Mouse (Mus musculus) forebrain, embryonic 14.5 days (tissue): ENCODE measurements around the gene Cyp11a1. TPM values are rescaled to one million over a fixed set of nuclear protein-coding genes. Genes with fewer than 3 reads are reported as not detected.

Source experiments
- ATAC-seq: fragments of 200-750 bp; cut with Nextera tagmentation; 2 replicates; pipeline ENCODE4 v1.8.0; 2017; ENCODE audit warnings: mild to moderate bottlenecking, moderate library complexity
- DNase-seq: peaks from one replicate; pipeline ENCODE4 v3.0.0-alpha.2; 2015; ENCODE audit warnings: low spot score
- H3K27ac ChIP-seq: fragments of 300-500 bp; sonication (generic); 2 replicates; pipeline ENCODE4 v1.5.1; 2014; ENCODE audit warnings: low read depth, mild to moderate bottlenecking, control low read depth, low read length, moderate library complexity
- H3K27me3 ChIP-seq: fragments of 300-500 bp; sonication (generic); replicated peaks from 2 replicates; pipeline ENCODE4 v1.6.1; 2014; ENCODE audit warnings: low read length, control low read depth, mixed read lengths; ENCODE audit not compliant: control insufficient read depth, insufficient read depth
- H3K36me3 ChIP-seq: fragments of 300-500 bp; sonication (generic); 2 replicates; pipeline ENCODE4 v1.6.1; 2014; ENCODE audit warnings: low read length, control low read depth; ENCODE audit not compliant: control insufficient read depth, insufficient read depth
- H3K4me1 ChIP-seq: fragments of 300-500 bp; sonication (generic); 2 replicates; pipeline ENCODE4 v1.6.1; 2014; ENCODE audit warnings: antibody characterized with exemption, low read length, control low read depth; ENCODE audit not compliant: control insufficient read depth, insufficient read depth
- H3K4me2 ChIP-seq: fragments of 300-500 bp; sonication (generic); 2 replicates; pipeline ENCODE4 v1.6.1; 2014; ENCODE audit warnings: mild to moderate bottlenecking, control low read depth, low read length
- H3K4me3 ChIP-seq: fragments of 300-500 bp; sonication (generic); 2 replicates; pipeline ENCODE4 v1.5.1; 2014; ENCODE audit warnings: low read depth, low read length, control low read depth
- H3K9ac ChIP-seq: fragments of 300-500 bp; sonication (generic); 2 replicates; pipeline ENCODE4 v1.6.1; 2014; ENCODE audit warnings: mild to moderate bottlenecking, low read length, control low read depth, moderate library complexity
- H3K9me3 ChIP-seq: fragments of 300-500 bp; sonication (generic); replicated peaks from 2 replicates; pipeline ENCODE4 v1.6.1; 2016; ENCODE audit warnings: low read length, control low read depth, mixed read lengths; ENCODE audit not compliant: control insufficient read depth
- WGBS: fragments of 180-500 bp; shearing (Covaris S2); extraction: QIAGEN DNeasy Blood & Tissue Kit; methylation state at CpG from one replicate; pipeline ENCODE4 v1.1.7; 2014; 5-methylcytosine and 5-hydroxymethylcytosine counted together
- polyA plus RNA-seq: library from polyadenylated mRNA; unstranded; fragments of >200 nt; fragmentation: Nextera tagmentation; extraction: Ambion mirVana; gene quantifications from 2 replicates; pipeline ENCODE4 v1.2.1, GENCODE M21; 2014

Cyp11a1 gene
- polyA plus RNA-seq, 1 experiment from 2014 or later, result 0.15 TPM

- 73% methylated on average over 9 of the region's 9 CpGs for WGBS
- Histone ChIP-seq H3K4me1 (no peaks in the 10 kb centered on the region), H3K9ac (no peak overlapping the region), H3K4me2 (no peak overlapping the region), H3K9me3 (no peaks in the 10 kb centered on the region), H3K27ac (no peak overlapping the region), H3K4me3 (no peak overlapping the region), H3K36me3 (no peaks in the 10 kb centered on the region), H3K27me3 (no peaks in the 10 kb centered on the region)
- DNase-seq (no peak), ATAC-seq (no peak)
These were observed 34.0 kb upstream of the Cyp11a1 start for GRCm38 (mm10) chr9:57972141-57972591.

- H3K27me3 ChIP-seq, result no peaks in the 10 kb centered on the region
- H3K9ac ChIP-seq, result no peak overlapping the region
- 70% methylated on average over 9 of the region's 9 CpGs for WGBS
- H3K4me3 ChIP-seq, result no peak overlapping the region
- no peaks in the 10 kb centered on the region for H3K9me3 ChIP-seq
- H3K27ac ChIP-seq, result no peak overlapping the region
- H3K4me2 ChIP-seq, result no peak overlapping the region
- H3K36me3 ChIP-seq, result no peaks in the 10 kb centered on the region
- no peak for DNase-seq
- no peaks in the 10 kb centered on the region for H3K4me1 ChIP-seq
- no peak for ATAC-seq
These were observed 33.3 kb upstream of the Cyp11a1 start for GRCm38 (mm10) chr9:57972776-57973439.

DNA sequence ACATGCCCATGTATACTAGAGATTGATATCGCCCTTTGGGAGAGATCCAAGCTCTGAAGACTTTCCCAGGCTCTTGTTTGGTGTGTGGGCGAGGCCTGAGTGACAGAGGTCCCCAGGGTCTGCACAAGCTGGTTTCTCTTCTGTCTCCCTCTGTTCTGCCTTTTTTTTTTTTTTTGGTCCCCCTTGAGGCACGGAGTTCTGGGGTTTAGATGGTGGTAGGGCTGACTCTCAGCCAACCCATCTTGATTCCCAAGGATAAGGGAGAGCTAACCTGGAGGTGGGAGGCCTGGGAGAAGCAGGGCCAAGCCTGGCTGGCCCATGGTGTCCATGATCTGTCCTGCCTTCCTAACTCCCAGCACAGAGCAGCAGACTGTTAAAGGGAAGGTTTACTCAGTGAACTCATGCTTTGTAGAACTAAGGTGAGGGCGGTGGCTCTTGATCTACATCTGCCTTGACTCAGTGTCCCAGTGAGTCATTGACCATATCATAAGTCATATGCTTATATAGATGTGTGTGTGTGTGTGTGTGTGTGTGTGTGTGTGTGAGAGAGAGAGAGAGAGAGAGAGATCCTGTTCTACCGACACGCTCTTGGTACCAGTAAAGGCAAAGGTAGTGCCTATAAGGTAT is 32.7 kb upstream of the Cyp11a1 start:
- Histone ChIP-seq H3K4me1 (no peaks in the 10 kb centered on the region), H3K4me3 (no peak overlapping the region), H3K27me3 (no peaks in the 10 kb centered on the region), H3K4me2 (no peak overlapping the region), H3K9ac (no peak overlapping the region), H3K36me3 (no peaks in the 10 kb centered on the region), H3K9me3 (no peaks in the 10 kb centered on the region), H3K27ac (no peak overlapping the region)
- no peak for ATAC-seq
- WGBS, result 85% methylated on average over 6 of the region's 6 CpGs
- DNase-seq, result no peak

GRCm38 (mm10) chr9:57974221-57974620 is 32.0 kb upstream of the Cyp11a1 start:
- no peak overlapping the region for H3K4me2 ChIP-seq
- H3K36me3 ChIP-seq, result no peaks in the 10 kb centered on the region
- H3K4me1 ChIP-seq, result no peaks in the 10 kb centered on the region
- no peak for ATAC-seq
- 78% methylated on average over 5 of the region's 5 CpGs for WGBS
- no peak for DNase-seq
- no peak overlapping the region for H3K27ac ChIP-seq
- H3K27me3 ChIP-seq, result no peaks in the 10 kb centered on the region
- H3K9me3 ChIP-seq, result no peaks in the 10 kb centered on the region
- H3K9ac ChIP-seq, result no peak overlapping the region
- no peak overlapping the region for H3K4me3 ChIP-seq

GRCm38 (mm10) chr9:57975200-57975821 is 30.9 kb upstream of the Cyp11a1 start:
- no peaks in the 10 kb centered on the region for H3K9me3 ChIP-seq
- no peak overlapping the region for H3K4me2 ChIP-seq
- 79% methylated on average over 5 of the region's 5 CpGs for WGBS
- H3K4me1 ChIP-seq, result no peaks in the 10 kb centered on the region
- no peaks in the 10 kb centered on the region for H3K36me3 ChIP-seq
- DNase-seq (no peak), ATAC-seq (no peak)
- no peaks in the 10 kb centered on the region for H3K27me3 ChIP-seq
- no peak overlapping the region for H3K9ac ChIP-seq
- no peak overlapping the region for H3K4me3 ChIP-seq
- no peak overlapping the region for H3K27ac ChIP-seq

DNA sequence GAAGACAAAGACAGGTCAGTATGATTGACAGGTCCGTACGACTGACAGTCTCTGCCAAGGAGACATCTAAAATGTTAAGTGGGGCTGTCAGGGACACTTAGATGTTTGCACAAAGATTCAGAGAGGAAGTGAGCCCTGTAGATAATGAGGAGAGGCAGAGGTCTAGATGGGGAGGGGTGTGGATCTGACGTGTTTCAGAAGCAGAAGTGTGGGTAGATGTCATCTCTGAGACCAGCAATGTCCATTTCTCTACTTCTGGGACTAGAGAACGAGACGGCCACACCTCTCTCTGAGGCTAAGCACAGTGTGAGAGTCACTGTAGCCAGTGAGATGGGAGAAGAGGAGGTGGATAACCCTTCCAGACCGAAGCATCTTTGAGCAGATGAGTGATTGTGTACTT is 28.2 kb upstream of the Cyp11a1 start:
- DNase-seq, result no peak
- no peaks in the 10 kb centered on the region for H3K27me3 ChIP-seq
- ATAC-seq, result no peak
- H3K4me2 ChIP-seq, result no peak overlapping the region
- no peaks in the 10 kb centered on the region for H3K9me3 ChIP-seq
- H3K27ac ChIP-seq, result no peak overlapping the region
- 89% methylated on average over 6 of the region's 6 CpGs for WGBS
- H3K4me1 ChIP-seq, result no peaks in the 10 kb centered on the region
- H3K4me3 ChIP-seq, result no peak overlapping the region
- H3K36me3 ChIP-seq, result no peaks in the 10 kb centered on the region
- no peak overlapping the region for H3K9ac ChIP-seq

- Histone ChIP-seq H3K9me3 (no peaks in the 10 kb centered on the region), H3K4me1 (no peaks in the 10 kb centered on the region), H3K4me3 (no peak overlapping the region), H3K4me2 (no peak overlapping the region), H3K36me3 (no peaks in the 10 kb centered on the region), H3K9ac (no peak overlapping the region), H3K27ac (no peak overlapping the region), H3K27me3 (no peaks in the 10 kb centered on the region)
- DNase-seq, result no peak
- no peak for ATAC-seq
- 74% methylated on average over 3 of the region's 3 CpGs for WGBS
These were observed 27.4 kb upstream of the Cyp11a1 start for GRCm38 (mm10) chr9:57978858-57979257.

DNA sequence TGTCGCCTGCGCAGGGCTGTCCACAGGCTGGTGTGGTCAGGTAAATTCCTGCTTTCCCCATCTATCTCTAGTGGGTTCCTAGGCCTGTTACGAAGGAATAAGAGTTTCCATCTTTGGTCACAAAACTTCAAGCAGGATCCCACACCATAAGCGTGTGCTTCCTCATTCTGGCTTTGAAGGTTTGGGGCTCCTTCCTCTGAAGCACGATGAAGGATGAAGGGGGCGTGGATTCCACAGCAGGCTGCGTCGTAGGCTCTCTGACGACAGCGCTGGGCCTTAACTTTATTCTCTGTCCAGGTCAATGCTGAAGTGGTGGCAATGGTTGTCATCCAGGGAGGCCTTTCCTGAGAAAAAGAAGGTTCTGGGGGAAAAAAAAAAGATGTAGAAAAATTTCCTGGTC is 25.6 kb upstream of the Cyp11a1 start:
- H3K9ac ChIP-seq, result no peak overlapping the region
- WGBS, result 81% methylated on average over 10 of the region's 10 CpGs
- H3K36me3 ChIP-seq, result no peaks in the 10 kb centered on the region
- no peak overlapping the region for H3K27ac ChIP-seq
- no peaks in the 10 kb centered on the region for H3K27me3 ChIP-seq
- ATAC-seq, result no peak
- no peaks in the 10 kb centered on the region for H3K4me1 ChIP-seq
- no peak overlapping the region for H3K4me2 ChIP-seq
- no peak for DNase-seq
- no peak overlapping the region for H3K4me3 ChIP-seq
- H3K9me3 ChIP-seq, result no peaks in the 10 kb centered on the region

GRCm38 (mm10) chr9:57985304-57985703 is 20.9 kb upstream of the Cyp11a1 start:
- Histone ChIP-seq H3K36me3 (no peaks in the 10 kb centered on the region), H3K4me1 (no peaks in the 10 kb centered on the region), H3K9me3 (no peaks in the 10 kb centered on the region), H3K27ac (no peak overlapping the region), H3K27me3 (no peaks in the 10 kb centered on the region), H3K9ac (no peak overlapping the region), H3K4me3 (no peak overlapping the region), H3K4me2 (no peak overlapping the region)
- 93% methylated on average over 8 of the region's 8 CpGs for WGBS
- DNase-seq (no peak), ATAC-seq (no peak)
